Mouse (Mus musculus): ENCODE data around the gene Filip1. TPM values are rescaled to one million over a fixed set of nuclear protein-coding genes. Genes with fewer than 3 reads are reported as not detected.

Gene Filip1
- total RNA-seq, 2 experiments from 2014 or later: 129 to 143 TPM

DNA sequence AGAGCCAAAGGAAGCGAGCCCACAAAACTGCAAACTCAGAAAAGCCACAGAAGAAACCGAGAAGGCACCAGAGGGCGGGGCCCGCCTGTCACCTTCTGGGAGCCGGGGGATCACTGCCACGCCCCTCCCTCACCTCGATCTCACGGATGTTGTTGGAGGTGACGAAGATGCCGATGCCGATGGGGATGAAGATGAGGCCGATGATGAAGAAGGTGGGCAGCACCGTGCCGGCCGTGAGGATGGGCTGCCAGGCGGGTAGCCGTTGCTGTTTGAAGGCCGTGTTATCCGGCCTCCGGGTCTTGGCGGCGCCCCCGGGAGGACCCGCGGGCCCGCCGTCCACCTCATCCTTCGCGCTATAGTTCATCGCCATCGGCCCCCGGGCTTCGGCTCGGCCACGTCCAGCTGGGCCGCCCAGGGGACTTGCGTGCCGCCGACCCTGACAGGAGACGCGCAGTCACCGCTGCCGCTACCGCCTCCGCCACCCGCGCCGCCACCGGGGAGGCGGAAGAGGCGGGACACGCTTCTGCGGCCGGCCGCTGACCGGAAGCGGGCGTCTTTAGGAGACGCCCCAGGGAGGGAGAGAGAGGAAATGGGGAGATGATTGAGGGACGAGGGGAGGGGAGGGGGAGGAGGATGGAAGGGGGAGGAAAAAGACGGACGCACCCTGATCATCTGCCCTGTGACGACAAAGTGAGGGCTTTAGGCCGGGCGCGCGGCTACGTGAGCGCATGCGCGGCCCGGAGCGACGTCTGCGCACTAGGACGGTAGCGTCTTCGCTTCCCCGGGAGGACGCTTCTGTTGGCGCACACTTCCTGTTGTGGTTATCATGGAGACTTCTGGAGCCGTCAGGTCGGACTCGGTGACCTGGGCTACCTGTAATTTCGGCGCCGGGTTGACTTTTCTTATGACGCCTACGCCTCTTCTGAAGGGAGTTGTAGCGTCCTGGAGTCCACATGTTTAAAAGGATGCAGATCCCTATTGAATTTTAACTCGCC is 219.5 kb downstream of the Filip1 start, which contains the start of gene Tmem30a:
Gene Tmem30a, minus strand, starts transcription at position 667 of the 995 bp plus-strand sequence.
- intact Hi-C loops (cut with DNase I): loop anchor here (2.0 kb wide), 1 partner anchor 30 kb away; no protein-coding TSS in a partner anchor
- peak; percentile 96 for DNase-seq

DNA sequence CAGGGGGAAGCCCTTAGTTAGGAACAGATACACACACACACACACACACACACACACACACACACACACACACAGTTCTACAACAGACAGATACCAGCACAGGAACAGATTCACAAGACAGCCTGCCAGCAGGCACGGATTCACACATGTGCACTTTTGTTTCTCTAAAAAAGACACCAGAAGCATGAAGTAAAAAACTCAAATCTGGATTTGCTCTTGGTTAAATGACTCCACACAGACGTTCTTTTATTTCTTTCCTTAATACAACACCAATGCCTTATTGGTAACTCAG is 226.9 kb downstream of the Filip1 start:
- intact Hi-C loops (cut with DNase I): no loop called here
- no peak for DNase-seq

DNA sequence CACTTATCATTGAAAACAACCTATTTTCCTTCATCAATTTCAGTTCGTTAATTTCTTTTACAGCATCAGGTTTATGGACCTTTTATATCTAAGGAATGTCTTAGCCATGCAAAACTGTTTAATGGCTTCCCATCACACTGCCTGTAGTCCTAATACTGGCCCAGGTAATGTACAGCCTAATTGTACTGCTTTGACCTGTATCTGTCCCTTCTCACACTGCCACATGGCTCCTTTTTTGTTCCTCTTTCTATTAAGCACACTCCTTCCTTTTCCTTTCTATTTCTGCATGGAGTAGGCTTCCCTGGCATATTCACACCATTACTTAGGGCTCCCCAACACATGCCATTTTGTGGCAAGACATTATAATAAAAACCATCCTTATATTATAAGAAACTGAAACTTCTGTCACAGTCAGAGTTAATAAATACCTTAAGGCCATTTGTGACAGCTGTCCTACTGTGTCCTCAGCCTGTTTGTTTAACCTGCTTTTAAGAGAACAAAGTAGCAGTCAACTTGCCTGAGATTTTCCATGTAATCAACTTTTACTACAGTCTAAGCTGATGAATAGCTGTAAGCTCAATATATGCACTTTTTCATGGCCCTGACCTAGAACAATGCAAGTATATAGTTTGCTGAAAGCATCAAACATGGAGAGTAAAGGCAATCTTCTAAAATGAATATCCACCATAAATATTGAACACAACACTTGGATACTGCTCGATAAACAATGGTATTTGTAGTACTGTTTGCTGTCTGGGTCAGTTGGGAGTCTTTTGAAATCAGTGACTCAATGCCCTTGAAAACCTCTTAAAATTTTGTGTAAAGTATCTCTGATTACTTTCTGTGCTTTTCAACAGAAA is 227.5 kb downstream of the Filip1 start:
- intact Hi-C loops (cut with DNase I): no loop called here
- no peak for DNase-seq

DNA sequence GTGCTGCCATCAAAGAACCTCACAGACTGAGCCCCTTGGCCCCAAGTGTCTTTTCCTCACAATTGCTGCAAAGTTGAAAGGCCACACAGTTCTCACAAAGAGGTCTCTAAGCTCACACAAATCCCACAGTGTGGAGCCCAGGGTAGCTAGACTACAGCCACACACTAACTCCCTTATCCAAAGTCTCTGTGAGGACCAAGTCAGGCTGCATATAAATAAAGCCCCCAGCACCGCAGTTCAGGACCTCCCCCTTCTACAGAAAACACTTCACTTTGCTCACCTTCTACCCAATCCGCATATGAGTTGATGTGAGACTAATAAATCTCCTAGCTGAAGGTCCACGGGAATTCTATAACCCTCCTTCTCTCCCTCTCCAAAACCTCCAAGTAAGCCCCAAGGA is 228.2 kb downstream of the Filip1 start:
- intact Hi-C loops (cut with DNase I): no loop called here
- DNase-seq: no peak

- intact Hi-C loops (cut with DNase I): no loop called here
- DNase-seq: no peak
Measured at GRCm38 (mm10) chr9:79779354-79779753, 233.3 kb downstream of the Filip1 start.

- DNase-seq: no peak
Measured at GRCm38 (mm10) chr9:79766991-79767545, 245.6 kb downstream of the Filip1 start.

GRCm38 (mm10) chr9:79765329-79765728 is 247.3 kb downstream of the Filip1 start:
- DNase-seq: no peak
- intact Hi-C loops (cut with DNase I): no loop called here

More at GRCm38 (mm10) chr9:79766991-79767545, 245.6 kb downstream of the Filip1 start:
- intact Hi-C loops (cut with DNase I): no loop called here

Other genes with a start within 250 kb of the Filip1 start
- gene Tmem30a, start 219.3 kb downstream of the Filip1 start, total RNA-seq (2021): 10 to 100 TPM; 69.8 to 73.4 TPM
- gene Senp6, start 54.1 kb upstream of the Filip1 start, total RNA-seq (2021): 10 to 100 TPM; 87.9 to 91.3 TPM
- 10 to 100 TPM; 17.7 to 18.7 TPM for gene Myo6, start 152.2 kb upstream of the Filip1 start, total RNA-seq (2021)

Data from heart, postnatal 10 days (tissue).